10 mouse cellular contexts compared by ENCODE assay signal in genomic region chr4:120364729-120365128, GRCm38 (mm10). TPM values are rescaled to one million over a fixed set of nuclear protein-coding genes. Genes with fewer than 3 reads are reported as not detected.
A peak's percentile ranks its signal among the peaks of the same experiment; 100 is the strongest.
DNase-seq lines count a peak whose midpoint lies in the region; ATAC-seq lines count a peak whose summit lies in the region.
"Had no signal": no experiment of that assay in that cellular context is flagged by ENCODE, and none has a peak within 500 bp of the region (broad histone marks: within the 10 kb centered on the region; RNA-seq: fewer than 3 reads in every experiment).

No protein-coding gene starts in this region.

- no peaks in the 10 kb centered on the region for H3K9me3 ChIP-seq in embryonic facial prominence, embryonic 10.5 days
- no peaks in the 10 kb centered on the region for H3K9me3 ChIP-seq in hindbrain, embryonic 12.5 days (replicated peaks)
- H3K9me3 ChIP-seq in midbrain, embryonic 10.5 days (replicated peaks): no peaks in the 10 kb centered on the region

- H3K4me3 ChIP-seq in embryonic facial prominence, embryonic 10.5 days: no peak overlapping the region
- no peak overlapping the region for H3K4me3 ChIP-seq in hindbrain, embryonic 12.5 days
- no peak overlapping the region for H3K4me3 ChIP-seq in midbrain, embryonic 10.5 days

- intact Hi-C loops in heart, postnatal 36 days (cut with DNase I): no loop called here

- DNase-seq in embryonic facial prominence, embryonic 10.5 days (ENCODE audit: low spot score): peak; percentile 36
- peak; percentile 46 for DNase-seq in midbrain, embryonic 10.5 days (ENCODE audit: low spot score)
- DNase-seq in right cerebral cortex, postnatal 14 days: peak; percentile 39
- no peak for DNase-seq in kidney, adult 8-10 months
- DNase-seq in heart, postnatal 36 days: no peak
- no peak for DNase-seq in gastrocnemius, postnatal 10 days
- DNase-seq: kidney, postnatal 36 days; lung, adult 18-20 months; thymus, postnatal 36 days had no signal

- no peak overlapping the region for H3K27ac ChIP-seq in embryonic facial prominence, embryonic 10.5 days (replicated peaks)
- no peak overlapping the region for H3K27ac ChIP-seq in hindbrain, embryonic 12.5 days
- 0 out of 2 replicates have a peak overlapping the region, but pooled peaks have one; percentile 38 for H3K27ac ChIP-seq in midbrain, embryonic 10.5 days (replicated peaks)

- no peak overlapping the region for H3K9ac ChIP-seq in hindbrain, embryonic 12.5 days

- H3K27me3 ChIP-seq in embryonic facial prominence, embryonic 10.5 days (replicated peaks; ENCODE audit: low read depth, poor library complexity, severe bottlenecking): peaks cover 58% of the 10 kb centered on the region
- H3K27me3 ChIP-seq in hindbrain, embryonic 12.5 days: peaks cover 4% of the 10 kb centered on the region; the same call in 1 of the 2 replicates
- peaks cover 38% of the 10 kb centered on the region for H3K27me3 ChIP-seq in midbrain, embryonic 10.5 days (ENCODE audit: low read depth, poor library complexity, severe bottlenecking)

- H3K36me3 ChIP-seq in embryonic facial prominence, embryonic 10.5 days (replicated peaks): no peaks in the 10 kb centered on the region
- no peaks in the 10 kb centered on the region for H3K36me3 ChIP-seq in hindbrain, embryonic 12.5 days
- no peaks in the 10 kb centered on the region for H3K36me3 ChIP-seq in midbrain, embryonic 10.5 days

- WGBS in embryonic facial prominence, embryonic 10.5 days: 0% methylated on average over 3 of the region's 3 CpGs
- WGBS in hindbrain, embryonic 12.5 days: 0% methylated on average over 2 of the region's 3 CpGs
- 3% methylated on average over 3 of the region's 3 CpGs for WGBS in midbrain, embryonic 10.5 days

- peak overlapping the region; percentile 25; the same call in 1 of the 2 replicates for H3K4me2 ChIP-seq in hindbrain, embryonic 12.5 days (replicated peaks)

- peak; percentile 35 for ATAC-seq in hindbrain, embryonic 12.5 days (ENCODE audit: low FRiP score)

- peaks cover 25% of the 10 kb centered on the region for H3K4me1 ChIP-seq in embryonic facial prominence, embryonic 10.5 days
- peaks cover 33% of the 10 kb centered on the region for H3K4me1 ChIP-seq in hindbrain, embryonic 12.5 days
- H3K4me1 ChIP-seq in midbrain, embryonic 10.5 days: peaks cover 43% of the 10 kb centered on the region

RNA-seq across cellular contexts. Expression of gene Scmh1, which starts 40.4 kb away (rescaled TPM):
- polyA plus RNA-seq in embryonic facial prominence, embryonic 10.5 days (2016; fragmentation: Nextera tagmentation; extraction: Ambion mirVana): 34.7 and 40.8 TPM in 2 replicates
- polyA plus RNA-seq in hindbrain, embryonic 12.5 days (2016; fragmentation: Nextera tagmentation; extraction: Ambion mirVana): 78.3 and 79.0 TPM in 2 replicates
- 36.8 and 46.9 TPM in 2 replicates for polyA plus RNA-seq in midbrain, embryonic 10.5 days (2016; fragmentation: Nextera tagmentation; extraction: Ambion mirVana)
- 10 to 100 TPM; 56.4 to 59.8 TPM for total RNA-seq in heart, postnatal 36 days (2021)
- 10 to 100 TPM; 39.0 to 39.8 TPM for total RNA-seq in gastrocnemius, postnatal 10 days (2021)

Comparison
In these comparisons a context has a peak if more than half of its experiments do, and no peak if none do; other contexts are left out.
1. DNase-seq: peak in embryonic facial prominence, embryonic 10.5 days (single experiment), midbrain, embryonic 10.5 days (single experiment) and right cerebral cortex, postnatal 14 days (single experiment); none in kidney, adult 8-10 months (0 of 2), heart, postnatal 36 days (0 of 2) and gastrocnemius, postnatal 10 days (single experiment).